Mouse (Mus musculus): ENCODE measurements around the gene Aagab.

- TF ChIP-seq CTCF (IDR thresholded peaks at IDR 0.05; ENCODE audit: extremely low read depth, insufficient read length, insufficient replicate concordance, low read depth, low read length) (no peak), POLR2A (IDR thresholded peaks at IDR 0.05; ENCODE audit: low read depth, low read length) (no peak)
Observed at GRCm38 (mm10) chr9:63571895-63572294, 30.6 kb upstream of the Aagab start.

Data from small intestine, adult 2 months (tissue).